Mouse (Mus musculus) limb, embryonic 13.5 days (tissue): ENCODE data around the gene Sh3pxd2a. TPM values are rescaled to one million over a fixed set of nuclear protein-coding genes. Genes with fewer than 3 reads are reported as not detected.

Source experiments
- ATAC-seq: fragments of 200-750 bp; cut with Nextera tagmentation; 2 replicates; pipeline ENCODE4 v1.8.0; 2017; ENCODE audit warnings: low read depth, moderate number of reproducible peaks, moderate TSS enrichment; ENCODE audit not compliant: low FRiP score
- H3K27ac ChIP-seq: fragments of 300-500 bp; sonication (generic); 2 replicates; pipeline ENCODE4 v1.5.1; 2015; ENCODE audit warnings: inconsistent platforms, mild to moderate bottlenecking, moderate library complexity
- H3K27me3 ChIP-seq: fragments of 300-500 bp; sonication (generic); 2 replicates; pipeline ENCODE4 v1.6.1; 2015; ENCODE audit warnings: mild to moderate bottlenecking, inconsistent platforms
- H3K36me3 ChIP-seq: fragments of 300-500 bp; sonication (generic); 2 replicates; pipeline ENCODE4 v1.6.1; 2015; ENCODE audit warnings: inconsistent platforms, mild to moderate bottlenecking, moderate library complexity
- H3K4me1 ChIP-seq: fragments of 300-500 bp; sonication (generic); 2 replicates; pipeline ENCODE4 v1.6.1; 2015; ENCODE audit warnings: inconsistent platforms
- H3K4me2 ChIP-seq: fragments of 300-500 bp; sonication (generic); replicated peaks from 2 replicates; pipeline ENCODE4 v1.6.1; 2015; ENCODE audit warnings: inconsistent platforms, mild to moderate bottlenecking, moderate library complexity
- H3K4me3 ChIP-seq: fragments of 300-500 bp; sonication (generic); 2 replicates; pipeline ENCODE4 v1.5.1; 2015; ENCODE audit warnings: moderate library complexity, mild to moderate bottlenecking, inconsistent platforms
- H3K9ac ChIP-seq: fragments of 300-500 bp; sonication (generic); 2 replicates; pipeline ENCODE4 v1.6.1; 2015; ENCODE audit warnings: mild to moderate bottlenecking, inconsistent platforms
- H3K9me3 ChIP-seq: fragments of 300-500 bp; sonication (generic); 2 replicates; pipeline ENCODE4 v1.6.1; 2016; ENCODE audit warnings: inconsistent platforms
- WGBS: fragments of 180-500 bp; shearing (Covaris S2); methylation state at CpG from one replicate; pipeline ENCODE4 v1.1.7; 2015; 5-methylcytosine and 5-hydroxymethylcytosine counted together
- polyA plus RNA-seq: library from polyadenylated mRNA; unstranded; fragments of >200 nt; fragmentation: Nextera tagmentation; extraction: Ambion mirVana; gene quantifications from 2 replicates; pipeline ENCODE4 v1.2.1, GENCODE M21; 2015

Sh3pxd2a gene
- polyA plus RNA-seq, 1 experiment from 2014 or later, result 10.1 TPM

GRCm38 (mm10) chr19:47412566-47413248, 51.5 kb downstream of the Sh3pxd2a start:
- Histone ChIP-seq H3K36me3 (peaks cover 3% of the 10 kb centered on the region; the same call in 1 of the 2 replicates), H3K4me3 (no peak overlapping the region), H3K27me3 (no peaks in the 10 kb centered on the region), H3K27ac (no peak overlapping the region), H3K4me2 (no peak overlapping the region), H3K4me1 (peaks cover 47% of the 10 kb centered on the region), H3K9ac (no peak overlapping the region), H3K9me3 (no peaks in the 10 kb centered on the region)
- whole genome bisulfite sequencing, result 64% methylated on average over 11 of the region's 11 CpGs
- ATAC-seq, result no peak

- Histone ChIP-seq H3K4me3 (no peak overlapping the region), H3K27ac (no peak overlapping the region), H3K27me3 (no peaks in the 10 kb centered on the region), H3K36me3 (peaks cover 3% of the 10 kb centered on the region; the same call in 1 of the 2 replicates), H3K9me3 (no peaks in the 10 kb centered on the region), H3K9ac (no peak overlapping the region), H3K4me1 (peaks cover 37% of the 10 kb centered on the region), H3K4me2 (no peak overlapping the region)
- WGBS, result 82% methylated on average over 6 of the region's 6 CpGs
- ATAC-seq, result no peak
These were observed 53.9 kb downstream of the Sh3pxd2a start for GRCm38 (mm10) chr19:47410301-47410700.

GRCm38 (mm10) chr19:47409142-47409541, 55.1 kb downstream of the Sh3pxd2a start:
- no peak for ATAC-seq

GRCm38 (mm10) chr19:47408656-47409055, 55.5 kb downstream of the Sh3pxd2a start:
- ATAC-seq, result no peak
- no peak overlapping the region for H3K27ac ChIP-seq
- 49% methylated on average over 7 of the region's 7 CpGs for WGBS

More at GRCm38 (mm10) chr19:47409142-47409541, 55.1 kb downstream of the Sh3pxd2a start:
- Histone ChIP-seq H3K27me3 (no peaks in the 10 kb centered on the region), H3K4me3 (no peak overlapping the region), H3K36me3 (peaks cover 3% of the 10 kb centered on the region; the same call in 1 of the 2 replicates), H3K9me3 (no peaks in the 10 kb centered on the region), H3K27ac (no peak overlapping the region), H3K4me2 (no peak overlapping the region), H3K4me1 (peaks cover 26% of the 10 kb centered on the region), H3K9ac (no peak overlapping the region)

GRCm38 (mm10) chr19:47407332-47407731, 56.9 kb downstream of the Sh3pxd2a start:
- H3K4me1 ChIP-seq, result peaks cover 30% of the 10 kb centered on the region
- WGBS, result 93% methylated on average over 6 of the region's 6 CpGs

More at GRCm38 (mm10) chr19:47408656-47409055, 55.5 kb downstream of the Sh3pxd2a start:
- Histone ChIP-seq H3K4me1 (peaks cover 25% of the 10 kb centered on the region), H3K9ac (no peak overlapping the region), H3K27me3 (no peaks in the 10 kb centered on the region), H3K36me3 (peaks cover 3% of the 10 kb centered on the region; the same call in 1 of the 2 replicates), H3K9me3 (no peaks in the 10 kb centered on the region), H3K4me3 (no peak overlapping the region), H3K4me2 (no peak overlapping the region)

GRCm38 (mm10) chr19:47406524-47406923, 57.7 kb downstream of the Sh3pxd2a start:
- no peak overlapping the region for H3K4me2 ChIP-seq
- no peaks in the 10 kb centered on the region for H3K27me3 ChIP-seq
- no peaks in the 10 kb centered on the region for H3K9me3 ChIP-seq
- ATAC-seq, result no peak
- H3K4me1 ChIP-seq, result peaks cover 37% of the 10 kb centered on the region
- H3K9ac ChIP-seq, result no peak overlapping the region
- H3K27ac ChIP-seq, result no peak overlapping the region
- H3K36me3 ChIP-seq, result no peaks in the 10 kb centered on the region; the same call in 1 of the 2 replicates
- no peak overlapping the region for H3K4me3 ChIP-seq
- WGBS, result 72% methylated on average over 6 of the region's 6 CpGs

More at GRCm38 (mm10) chr19:47407332-47407731, 56.9 kb downstream of the Sh3pxd2a start:
- Histone ChIP-seq H3K4me2 (no peak overlapping the region), H3K27ac (no peak overlapping the region), H3K36me3 (peaks cover 3% of the 10 kb centered on the region; the same call in 1 of the 2 replicates), H3K9ac (no peak overlapping the region), H3K27me3 (no peaks in the 10 kb centered on the region), H3K9me3 (no peaks in the 10 kb centered on the region), H3K4me3 (no peak overlapping the region)
- ATAC-seq, result no peak

- H3K27me3 ChIP-seq, result no peaks in the 10 kb centered on the region
- H3K9ac ChIP-seq, result no peak overlapping the region
- no peak overlapping the region for H3K4me2 ChIP-seq
- peaks cover 38% of the 10 kb centered on the region for H3K4me1 ChIP-seq
- 92% methylated on average over 8 of the region's 8 CpGs for WGBS
- no peak overlapping the region for H3K27ac ChIP-seq
- no peak overlapping the region for H3K4me3 ChIP-seq
- no peaks in the 10 kb centered on the region for H3K9me3 ChIP-seq
- H3K36me3 ChIP-seq, result no peaks in the 10 kb centered on the region; the same call in 1 of the 2 replicates
- ATAC-seq, result no peak
These were observed 58.7 kb downstream of the Sh3pxd2a start for GRCm38 (mm10) chr19:47405548-47405947.

- ATAC-seq, result no peak
- no peaks in the 10 kb centered on the region for H3K27me3 ChIP-seq
- 69% methylated on average over 3 of the region's 3 CpGs for WGBS
These were observed 60.5 kb downstream of the Sh3pxd2a start for GRCm38 (mm10) chr19:47403391-47404379.

GRCm38 (mm10) chr19:47402976-47403375, 61.2 kb downstream of the Sh3pxd2a start:
- Histone ChIP-seq H3K27ac (no peak overlapping the region), H3K4me2 (no peak overlapping the region), H3K4me1 (peaks cover 51% of the 10 kb centered on the region), H3K9ac (no peak overlapping the region), H3K9me3 (no peaks in the 10 kb centered on the region), H3K36me3 (no peaks in the 10 kb centered on the region; the same call in 1 of the 2 replicates), H3K27me3 (no peaks in the 10 kb centered on the region), H3K4me3 (no peak overlapping the region)
- ATAC-seq, result no peak
- WGBS, result 17% methylated on average over 6 of the region's 6 CpGs

More at GRCm38 (mm10) chr19:47403391-47404379, 60.5 kb downstream of the Sh3pxd2a start:
- H3K9ac ChIP-seq, result no peak overlapping the region
- H3K4me3 ChIP-seq, result no peak overlapping the region
- no peaks in the 10 kb centered on the region for H3K9me3 ChIP-seq
- no peak overlapping the region for H3K27ac ChIP-seq
- H3K36me3 ChIP-seq, result no peaks in the 10 kb centered on the region; the same call in 1 of the 2 replicates
- peaks cover 47% of the 10 kb centered on the region for H3K4me1 ChIP-seq
- H3K4me2 ChIP-seq, result no peak overlapping the region

GRCm38 (mm10) chr19:47402544-47402943, 61.7 kb downstream of the Sh3pxd2a start:
- Histone ChIP-seq H3K4me1 (peaks cover 55% of the 10 kb centered on the region), H3K27me3 (no peaks in the 10 kb centered on the region), H3K9me3 (no peaks in the 10 kb centered on the region), H3K27ac (no peak overlapping the region), H3K36me3 (no peaks in the 10 kb centered on the region), H3K4me2 (no peak overlapping the region), H3K9ac (no peak overlapping the region), H3K4me3 (no peak overlapping the region)
- no peak for ATAC-seq
- WGBS, result 69% methylated on average over 4 of the region's 4 CpGs

- no peaks in the 10 kb centered on the region for H3K9me3 ChIP-seq
- no peaks in the 10 kb centered on the region for H3K27me3 ChIP-seq
- H3K4me1 ChIP-seq, result peaks cover 59% of the 10 kb centered on the region
- peaks cover 7% of the 10 kb centered on the region; the same call in 1 of the 2 replicates for H3K36me3 ChIP-seq
- no peak for ATAC-seq
- H3K4me2 ChIP-seq, result no peak overlapping the region
- WGBS, result 50% methylated on average over 4 of the region's 4 CpGs
- no peak overlapping the region; the same call in 1 of the 2 replicates for H3K27ac ChIP-seq
- H3K4me3 ChIP-seq, result no peak overlapping the region
- H3K9ac ChIP-seq, result no peak overlapping the region
These were observed 64.5 kb downstream of the Sh3pxd2a start for GRCm38 (mm10) chr19:47399709-47400108.

GRCm38 (mm10) chr19:47399029-47399428, 65.2 kb downstream of the Sh3pxd2a start:
- H3K9me3 ChIP-seq, result no peaks in the 10 kb centered on the region
- no peak for ATAC-seq
- H3K27me3 ChIP-seq, result no peaks in the 10 kb centered on the region
- peak overlapping the region; percentile 33; the same call in 1 of the 2 replicates for H3K27ac ChIP-seq
- H3K4me3 ChIP-seq, result no peak overlapping the region
- WGBS, result 91% methylated on average over 11 of the region's 11 CpGs
- H3K4me1 ChIP-seq, result peaks cover 59% of the 10 kb centered on the region
- H3K36me3 ChIP-seq, result peaks cover 7% of the 10 kb centered on the region; the same call in 1 of the 2 replicates
- H3K4me2 ChIP-seq, result no peak overlapping the region
- H3K9ac ChIP-seq, result no peak overlapping the region
